Mouse (Mus musculus) frontal cortex, adult 2 months (tissue): ENCODE measurements around the gene Cpeb4. TPM values are rescaled to one million over a fixed set of nuclear protein-coding genes. Genes with fewer than 3 reads are reported as not detected.

Source experiments
- DNase-seq, 2 experiments: peaks; one replicate each; pipeline ENCODE4 v3.0.0; 2022; ENCODE audit warnings: low spot score in 1 of 2; ENCODE audit errors: extremely low spot score in 1 of 2
- polyA plus RNA-seq: library from polyadenylated mRNA; depleted of rRNA; stranded (reverse); fragments of >200 nt; gene quantifications from 2 replicates; pipeline ENCODE4 v1.2.3, GENCODE M21; 2012

Gene Cpeb4
- polyA plus RNA-seq, 1 experiment: 55.5 TPM

DNA sequence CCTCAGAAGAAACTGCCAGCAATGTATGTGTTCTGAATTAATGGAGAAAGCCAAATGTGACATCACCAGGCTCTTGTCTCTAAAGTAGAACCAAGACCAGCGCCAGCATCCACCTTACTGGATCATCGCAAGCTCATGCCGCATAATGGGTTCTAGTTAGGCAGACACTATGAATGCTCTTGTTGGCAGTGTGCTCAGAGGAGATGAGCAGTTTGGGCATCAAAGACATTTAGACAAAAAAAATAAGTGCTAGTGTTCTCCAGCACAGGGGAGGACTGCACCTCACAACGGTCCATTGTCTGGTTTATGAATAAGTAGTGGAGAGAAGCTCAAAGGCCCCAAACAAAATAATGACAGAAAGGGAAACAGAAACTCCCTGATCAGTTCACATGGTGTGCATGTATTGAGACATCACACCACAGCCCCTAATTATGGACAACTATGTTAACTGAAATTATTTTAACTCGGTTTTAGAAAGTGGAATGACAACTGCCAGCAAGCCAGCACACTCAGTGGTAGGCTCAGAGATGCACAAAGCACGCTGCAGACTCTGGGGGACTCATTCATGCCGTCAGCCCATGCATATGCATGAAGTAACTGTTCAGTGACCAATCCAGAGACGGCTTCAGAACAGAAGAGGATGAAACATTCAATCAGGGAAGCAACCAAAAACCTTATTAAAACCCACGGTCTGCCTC lies 25.1 kb upstream of the Cpeb4 start:
- peak in 1 of 2 experiments; percentile 37 for DNase-seq

DNA sequence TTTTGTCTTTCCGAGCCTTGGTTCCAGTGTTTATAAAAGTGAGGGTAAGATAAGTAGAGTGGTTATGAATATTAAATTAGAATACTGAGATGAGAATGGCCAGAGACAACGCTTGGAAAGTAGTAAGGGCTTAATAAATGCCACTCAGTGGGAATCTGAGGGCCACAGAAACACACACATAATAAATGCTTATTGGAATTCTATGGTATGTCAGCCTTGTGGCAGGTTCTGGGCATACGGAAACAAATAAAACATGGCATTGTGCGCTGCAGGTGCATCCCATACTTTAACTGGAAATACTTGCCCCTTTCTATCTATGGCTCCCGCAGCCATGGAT lies 24.6 kb upstream of the Cpeb4 start:
- no peak for DNase-seq

DNA sequence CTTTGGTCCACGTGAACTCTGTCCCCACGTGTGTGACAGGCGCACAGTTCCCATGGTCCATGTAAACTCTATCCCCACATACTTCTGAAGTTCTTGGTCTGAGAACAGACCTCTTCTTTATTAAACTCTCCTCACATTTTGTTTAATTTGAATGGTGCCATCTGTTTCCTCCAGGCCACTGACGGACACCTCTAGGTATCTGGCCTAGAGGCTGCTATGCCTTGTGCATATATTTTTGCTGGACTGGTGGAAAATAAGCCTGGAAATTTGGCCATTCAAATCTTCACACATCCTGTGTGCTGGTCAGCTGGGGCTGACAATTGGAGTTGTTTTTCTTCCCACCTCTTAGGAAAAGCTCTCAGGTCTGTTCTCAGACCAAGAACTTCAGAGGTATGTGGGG lies 23.3 kb upstream of the Cpeb4 start:
- no peak for DNase-seq

DNA sequence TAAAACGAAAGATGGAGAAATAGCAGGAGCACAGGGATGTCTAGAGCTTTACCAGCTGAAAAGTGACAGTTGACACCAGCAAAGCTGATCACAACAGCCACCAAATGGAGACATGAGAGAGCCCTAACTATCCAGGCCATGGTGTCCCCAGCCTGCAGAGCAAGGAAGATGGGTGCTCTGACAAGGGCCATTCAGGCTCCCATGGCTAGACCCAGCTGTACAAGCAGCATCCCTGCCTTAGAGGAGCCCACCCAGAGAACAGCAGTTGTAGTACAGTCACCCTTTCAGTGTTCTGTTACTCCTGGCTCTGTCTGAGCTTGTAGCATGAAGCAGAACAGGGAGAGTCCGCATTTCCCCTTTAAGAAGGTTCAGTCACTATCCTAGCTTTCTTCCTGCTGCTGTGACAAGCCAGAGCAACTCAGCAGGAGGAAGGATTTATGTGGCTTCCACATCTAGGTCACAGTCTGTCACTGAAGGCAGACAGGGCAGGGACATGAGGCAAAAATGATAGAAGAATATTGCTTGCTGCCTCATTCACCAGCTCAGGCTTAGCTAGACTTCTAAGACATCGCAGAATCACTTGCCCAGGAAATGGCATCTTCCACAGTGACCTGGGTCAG lies 21.7 kb upstream of the Cpeb4 start:
- DNase-seq: no peak

DNA sequence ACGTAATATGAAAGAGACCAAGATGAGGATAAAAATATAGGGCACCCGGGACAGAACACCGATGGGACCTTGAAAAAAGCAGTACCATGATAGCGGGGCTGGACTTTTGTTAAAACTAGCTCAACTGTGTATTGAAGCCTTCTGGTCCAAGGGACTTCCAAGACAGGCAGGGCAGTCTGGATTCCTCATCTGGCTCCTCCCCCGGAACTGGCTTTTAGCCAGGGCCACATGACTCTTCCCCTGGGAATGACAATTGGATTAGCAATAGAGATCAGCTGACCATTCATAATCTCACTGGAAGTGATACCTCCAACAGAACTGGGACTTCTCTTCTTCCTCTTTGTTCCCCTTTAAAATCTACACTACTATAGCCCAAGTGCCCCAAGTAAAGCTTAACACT lies 21.0 kb upstream of the Cpeb4 start:
- DNase-seq: no peak

DNA sequence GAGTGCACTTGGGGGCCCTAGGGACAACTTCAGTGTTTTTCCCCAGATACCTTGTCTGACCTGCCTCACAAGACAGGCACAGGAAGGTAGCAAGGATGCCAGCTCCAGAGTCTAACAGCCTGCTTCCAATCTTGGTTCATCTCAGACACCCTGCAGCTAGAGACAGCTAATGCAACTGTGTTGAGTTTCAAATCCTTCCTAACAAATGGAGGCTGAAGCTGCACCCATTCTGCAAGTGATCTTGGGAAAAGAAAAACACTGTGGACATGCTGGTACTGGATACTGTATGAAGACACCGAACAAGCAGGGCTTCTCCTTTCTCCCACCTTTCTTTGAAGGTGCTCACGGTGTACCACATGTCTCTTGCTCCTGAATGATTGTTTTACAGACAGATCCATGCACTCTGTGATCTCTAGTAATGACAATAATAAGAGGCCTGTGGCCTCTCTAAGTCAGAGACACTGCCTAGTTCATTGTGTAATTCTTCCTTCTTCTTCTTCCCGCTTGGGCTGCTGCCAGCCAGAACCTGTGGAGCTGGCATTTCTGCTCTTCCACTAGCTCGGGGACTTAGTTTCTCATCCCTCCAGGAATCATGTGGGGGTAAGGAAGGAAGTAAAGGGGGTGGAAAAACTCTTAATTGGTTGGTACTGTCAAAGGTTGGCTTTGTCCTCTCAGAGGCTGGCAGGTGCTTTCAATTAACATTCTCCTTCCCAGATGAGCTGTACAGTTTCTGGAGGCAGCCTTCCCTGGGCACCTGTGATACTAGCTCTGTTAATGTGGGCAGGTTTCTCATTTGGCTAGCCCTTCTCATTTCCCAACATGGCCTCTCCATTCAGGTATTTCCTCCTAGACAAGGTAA lies 20.1 kb upstream of the Cpeb4 start:
- DNase-seq: no peak

DNA sequence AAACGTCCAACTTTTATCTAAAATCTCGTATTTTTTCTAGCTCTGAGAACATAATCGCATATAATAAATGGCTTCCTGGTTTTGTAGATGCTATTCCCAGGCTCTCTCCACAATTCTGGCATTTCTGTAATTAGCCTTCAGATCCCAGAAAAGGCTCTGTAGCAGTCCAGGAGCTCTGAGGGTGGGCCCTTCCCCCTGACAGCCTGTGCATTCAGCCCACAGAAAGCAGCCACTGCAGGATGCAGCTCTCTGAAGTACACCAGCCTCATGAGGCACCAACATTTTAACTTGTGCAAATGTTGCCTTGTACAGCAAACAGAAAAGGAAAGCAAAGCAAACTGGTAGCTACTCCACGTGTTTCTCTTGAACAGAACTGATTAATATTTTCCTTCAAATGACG lies 17.1 kb upstream of the Cpeb4 start:
- DNase-seq: peak in 1 of 2 experiments; percentile 64

DNA sequence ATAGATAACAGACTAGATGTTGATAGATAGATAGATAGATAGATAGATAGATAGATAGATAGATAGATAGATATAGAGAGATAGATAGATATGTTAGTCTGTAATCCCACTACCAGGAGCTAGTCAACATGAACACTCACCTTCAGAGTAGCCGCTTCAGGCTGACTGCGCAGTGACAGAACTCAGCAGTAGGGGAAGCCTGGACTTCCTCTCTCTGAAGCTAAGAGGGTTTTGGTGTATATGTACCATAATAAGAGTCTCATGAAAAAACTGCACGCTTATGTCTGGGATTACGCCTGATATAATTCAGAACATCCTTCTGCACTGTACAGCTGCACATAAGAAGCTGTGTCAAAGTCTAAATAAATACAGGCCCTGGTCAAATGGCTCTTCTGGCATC lies 14.5 kb upstream of the Cpeb4 start:
- DNase-seq: no peak

DNA sequence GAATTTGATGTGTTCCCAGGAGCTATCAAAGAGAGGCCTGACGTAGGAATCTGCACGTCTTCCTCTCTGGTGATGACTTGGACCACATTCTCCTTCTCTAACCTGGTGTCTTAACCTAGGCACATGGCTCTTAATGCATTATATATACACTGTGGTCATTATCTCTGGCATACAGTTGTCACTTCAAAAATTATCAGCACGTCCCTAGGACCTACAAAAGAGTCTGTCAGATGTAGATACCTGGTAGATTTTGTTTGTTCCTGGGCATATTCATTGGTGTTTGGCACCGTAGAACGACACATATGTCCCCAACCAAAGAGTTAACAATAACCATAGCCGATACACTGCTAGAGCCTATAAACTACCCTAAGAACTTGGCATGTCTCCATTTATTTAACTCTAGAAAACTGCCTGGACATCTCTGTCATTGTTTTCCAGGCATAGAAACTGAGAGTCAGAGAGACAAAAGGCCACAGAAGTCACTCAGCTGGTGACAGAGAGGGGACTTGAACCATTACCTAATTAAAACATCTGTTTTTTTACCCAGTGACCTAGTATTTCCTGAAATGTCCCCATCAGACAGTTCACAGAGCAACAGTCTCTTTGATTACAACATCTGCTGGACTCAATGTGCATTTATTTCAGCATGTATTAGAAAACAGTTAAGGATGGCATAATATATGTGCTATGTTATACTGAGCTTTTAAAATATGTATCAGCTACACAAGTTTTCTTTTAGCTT lies 10.7 kb upstream of the Cpeb4 start:
- DNase-seq: no peak

DNA sequence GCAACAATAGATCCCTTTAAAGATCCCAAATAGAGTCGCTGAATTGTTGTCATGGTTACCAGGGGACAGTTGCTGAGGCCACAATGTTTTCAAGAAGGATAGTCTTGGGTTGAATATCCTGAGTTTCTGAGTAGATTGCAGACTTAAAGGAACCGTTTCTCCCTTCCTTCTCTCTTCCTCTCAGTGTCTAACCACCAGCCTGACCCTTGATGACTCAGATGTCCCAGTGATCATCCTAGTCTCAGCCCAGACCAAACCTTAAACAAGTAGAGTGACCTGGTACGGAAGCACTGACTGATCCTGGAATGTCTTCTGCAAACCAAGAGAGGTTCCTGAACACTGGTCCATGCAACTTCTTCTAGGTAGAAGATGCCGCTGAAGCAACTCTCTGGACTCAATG lies 4.0 kb upstream of the Cpeb4 start:
- DNase-seq: no peak

DNA sequence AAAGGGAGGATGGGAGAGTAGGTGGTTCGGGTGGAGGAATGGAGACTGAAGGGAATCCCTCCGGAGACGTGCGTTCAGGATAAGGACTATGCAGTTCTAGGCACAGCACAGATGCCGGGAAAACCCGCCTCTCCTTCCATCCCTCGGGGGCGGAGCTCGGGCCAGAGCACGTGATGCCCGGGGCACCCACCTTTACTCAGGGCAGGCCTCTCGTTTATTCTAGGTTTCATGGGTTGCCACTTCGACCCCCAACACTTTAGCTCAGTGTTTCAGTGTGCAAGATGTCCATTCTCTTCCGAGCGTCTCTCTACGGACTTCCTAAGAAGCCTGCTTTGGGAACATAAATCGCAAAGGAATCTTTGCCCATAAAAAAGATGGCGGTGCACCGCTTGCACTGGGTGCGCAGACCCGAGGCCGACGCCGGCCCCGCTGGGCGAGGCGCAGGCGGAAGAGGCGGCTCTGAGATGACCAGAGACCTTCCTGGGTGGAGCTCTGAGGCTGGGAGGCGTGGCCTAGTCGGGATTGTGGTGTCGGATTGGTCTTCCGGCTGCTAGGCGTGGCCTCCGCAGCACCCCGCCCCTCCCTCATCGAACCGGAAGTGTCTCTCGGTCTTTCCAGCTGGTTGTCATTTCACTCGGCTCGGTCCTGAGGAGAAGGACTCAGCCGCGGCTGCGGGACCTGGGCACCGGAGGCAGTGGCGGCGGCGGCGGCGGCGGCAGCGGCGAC lies 1.6 kb upstream of the Cpeb4 start:
- peak; percentile 98 to 99 for DNase-seq

DNA sequence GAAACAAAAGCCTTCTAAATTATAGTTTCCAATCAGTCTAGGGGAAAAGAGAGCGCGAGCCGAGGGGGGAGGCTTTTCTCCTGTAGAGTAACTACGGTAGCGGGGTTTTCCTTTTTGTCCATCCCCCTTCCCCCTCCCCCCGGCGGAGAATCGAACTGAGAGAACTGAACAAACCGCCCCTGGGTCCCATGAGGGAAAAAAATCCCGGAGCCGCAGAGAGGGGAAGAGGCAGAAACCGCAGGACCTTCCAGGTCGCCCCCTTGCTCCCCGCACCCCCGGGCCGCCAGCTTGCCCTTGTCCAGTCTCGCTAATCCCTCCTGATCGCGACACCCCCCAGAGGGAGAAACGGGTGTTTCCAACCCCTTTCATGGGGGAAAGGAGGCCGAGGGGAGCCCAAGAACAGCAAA lies 873 bp upstream of the Cpeb4 start:
- peak in 1 of 2 experiments; percentile 43 for DNase-seq

DNA sequence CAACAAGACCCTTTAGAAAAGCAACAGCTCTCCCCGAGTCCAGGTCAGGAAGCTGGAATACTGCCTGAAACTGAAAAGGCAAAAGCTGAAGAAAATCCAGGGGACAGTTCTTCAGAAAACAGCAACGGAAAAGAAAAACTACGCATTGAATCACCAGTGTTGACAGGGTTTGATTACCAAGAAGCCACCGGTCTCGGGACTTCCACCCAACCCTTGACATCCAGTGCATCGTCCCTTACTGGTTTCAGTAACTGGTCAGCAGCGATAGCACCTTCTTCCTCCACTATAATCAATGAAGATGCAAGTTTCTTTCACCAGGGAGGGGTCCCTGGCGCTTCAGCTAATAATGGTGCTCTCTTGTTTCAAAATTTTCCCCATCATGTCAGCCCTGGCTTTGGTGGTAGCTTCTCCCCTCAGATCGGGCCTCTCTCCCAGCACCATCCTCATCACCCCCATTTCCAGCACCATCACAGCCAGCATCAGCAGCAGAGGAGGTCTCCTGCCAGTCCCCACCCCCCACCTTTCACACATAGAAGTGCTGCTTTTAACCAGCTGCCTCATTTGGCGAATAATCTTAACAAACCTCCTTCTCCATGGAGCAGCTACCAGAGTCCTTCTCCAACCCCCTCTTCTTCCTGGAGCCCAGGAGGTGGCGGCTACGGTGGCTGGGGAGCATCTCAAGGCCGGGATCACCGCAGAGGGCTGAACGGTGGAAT lies 693 bp downstream of the Cpeb4 start:
- peak; percentile 29 to 66 for DNase-seq

DNA sequence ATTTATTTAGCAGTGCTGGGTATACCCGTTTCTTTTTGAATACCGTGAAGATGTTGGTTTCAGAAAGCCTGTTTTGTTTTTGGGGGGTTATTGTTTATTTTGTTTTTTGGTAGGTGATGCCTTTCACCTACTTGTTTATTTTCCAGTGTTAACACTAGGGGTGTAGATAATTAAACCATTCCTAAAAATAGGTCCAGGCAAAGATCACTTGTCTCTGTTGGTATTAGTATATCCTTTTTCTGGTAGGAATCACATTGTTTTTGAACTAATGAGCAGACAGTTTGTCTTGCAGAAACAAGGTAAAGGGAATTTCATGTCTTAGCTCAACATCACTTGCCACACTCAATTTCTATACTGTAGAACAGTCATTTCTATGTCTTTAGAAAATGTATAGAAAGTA lies 2.1 kb downstream of the Cpeb4 start:
- DNase-seq: no peak

DNA sequence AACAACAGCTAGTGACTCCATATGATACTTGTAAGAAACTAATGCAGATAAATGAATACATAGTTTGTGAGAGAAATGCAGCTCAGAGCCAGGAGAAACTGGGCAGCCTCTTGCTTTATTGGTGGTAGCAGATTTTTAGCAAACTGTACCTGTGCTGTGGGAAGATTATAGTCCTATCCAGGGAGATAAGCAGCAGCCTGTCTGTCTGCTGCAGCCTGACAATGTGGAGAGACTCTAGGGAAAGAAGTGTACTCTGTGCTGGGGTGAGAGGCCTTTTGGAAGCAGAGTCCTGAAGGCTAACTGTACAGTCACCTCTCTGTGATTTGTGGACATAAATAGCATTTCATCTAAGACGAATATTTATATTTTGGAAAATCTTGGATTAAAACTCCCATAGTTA lies 11.7 kb downstream of the Cpeb4 start:
- DNase-seq: no peak

DNA sequence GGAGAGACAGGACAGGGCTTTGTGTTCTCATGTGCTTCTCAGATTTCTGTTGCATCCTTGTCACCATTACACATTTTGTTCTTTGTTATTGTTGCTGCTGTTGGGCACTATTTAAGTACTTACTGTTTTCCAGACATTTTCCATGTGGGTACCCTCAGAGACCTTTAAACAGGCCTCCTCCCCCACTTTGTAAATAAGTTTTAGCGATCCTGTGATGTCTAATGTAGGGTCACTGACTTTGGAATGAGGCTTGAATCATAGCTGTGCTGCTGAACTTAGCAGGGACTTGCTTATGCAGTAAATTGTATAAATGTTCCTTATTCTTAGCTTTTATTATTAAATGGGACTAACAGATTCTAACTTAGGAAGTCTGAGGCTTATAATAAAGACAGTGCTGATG lies 13.8 kb downstream of the Cpeb4 start:
- no peak for DNase-seq

DNA sequence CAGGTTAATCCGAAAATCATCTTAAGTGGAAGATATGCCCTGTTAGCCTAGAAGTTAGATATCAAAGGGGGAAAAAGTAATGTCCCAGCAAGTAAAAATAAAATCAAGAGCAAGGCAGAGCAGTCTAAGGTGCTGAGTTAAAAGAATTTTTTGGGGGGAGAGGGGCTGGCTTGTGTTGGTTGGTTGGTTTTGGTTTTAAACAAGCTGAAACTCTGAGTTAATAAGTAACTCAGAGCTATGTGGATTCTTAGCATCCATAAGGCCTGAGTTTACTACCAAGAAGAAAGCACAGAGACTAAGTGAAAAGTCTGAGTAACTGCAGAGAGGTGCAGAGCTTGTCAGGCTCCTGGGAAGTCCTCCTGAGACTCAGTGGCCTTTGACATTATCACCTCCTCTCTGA lies 16.2 kb downstream of the Cpeb4 start:
- DNase-seq: no peak

DNA sequence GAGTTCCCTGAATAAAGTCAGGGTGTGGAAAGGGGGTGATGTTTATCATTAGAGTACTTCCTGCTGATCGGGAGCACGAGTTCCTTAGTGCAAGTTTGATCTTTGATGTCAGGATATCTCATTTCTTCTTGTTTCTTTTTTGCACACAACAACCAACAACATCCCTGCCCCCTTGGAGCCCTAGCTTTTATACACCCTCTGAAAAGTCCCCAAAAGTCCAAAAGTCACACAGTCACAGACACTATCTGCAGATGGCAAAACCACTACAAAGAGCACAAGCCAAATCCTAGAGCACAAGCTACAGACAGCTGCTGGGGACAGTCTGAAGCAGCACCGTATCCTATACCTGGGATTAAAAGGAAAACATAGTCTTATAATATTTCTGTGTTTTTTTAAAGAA lies 20.1 kb downstream of the Cpeb4 start:
- no peak for DNase-seq

DNA sequence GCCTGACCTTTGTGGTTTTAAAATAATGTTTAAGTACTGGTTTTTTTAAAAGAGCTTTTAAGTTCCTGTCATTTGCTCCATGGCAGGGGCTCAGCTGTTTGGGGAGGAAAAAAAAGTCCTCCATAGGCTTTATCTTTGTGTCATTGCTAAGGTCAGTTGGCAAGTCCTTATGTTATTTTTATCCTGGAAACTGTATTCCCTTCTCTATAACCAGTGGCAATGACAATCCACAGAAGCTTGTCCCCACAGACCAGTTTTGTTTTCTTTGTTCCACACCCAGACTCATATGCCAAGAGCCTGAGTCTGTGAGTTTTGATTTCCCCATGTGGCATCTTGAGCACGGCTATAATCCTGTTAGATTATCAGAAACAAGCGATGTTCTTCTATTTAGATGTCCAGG lies 21.6 kb downstream of the Cpeb4 start:
- DNase-seq: no peak
